Mouse (Mus musculus) kidney, adult 2 months (tissue): ENCODE measurements around the gene Cers5.

Experiments
- CTCF ChIP-seq: fragments of 200-500 bp; conservative IDR thresholded peaks from 2 replicates; pipeline ENCODE4 v1.5.1; 2011; ENCODE audit warnings: low read depth, mild to moderate bottlenecking, control low read depth, low read length, moderate library complexity, mixed read lengths; ENCODE audit not compliant: insufficient read depth, insufficient read length
- POLR2A ChIP-seq: fragments of 200-500 bp; IDR thresholded peaks from one replicate; pipeline ENCODE4 v1.6.1; 2011; ENCODE audit warnings: low read depth, low read length, control low read depth

DNA sequence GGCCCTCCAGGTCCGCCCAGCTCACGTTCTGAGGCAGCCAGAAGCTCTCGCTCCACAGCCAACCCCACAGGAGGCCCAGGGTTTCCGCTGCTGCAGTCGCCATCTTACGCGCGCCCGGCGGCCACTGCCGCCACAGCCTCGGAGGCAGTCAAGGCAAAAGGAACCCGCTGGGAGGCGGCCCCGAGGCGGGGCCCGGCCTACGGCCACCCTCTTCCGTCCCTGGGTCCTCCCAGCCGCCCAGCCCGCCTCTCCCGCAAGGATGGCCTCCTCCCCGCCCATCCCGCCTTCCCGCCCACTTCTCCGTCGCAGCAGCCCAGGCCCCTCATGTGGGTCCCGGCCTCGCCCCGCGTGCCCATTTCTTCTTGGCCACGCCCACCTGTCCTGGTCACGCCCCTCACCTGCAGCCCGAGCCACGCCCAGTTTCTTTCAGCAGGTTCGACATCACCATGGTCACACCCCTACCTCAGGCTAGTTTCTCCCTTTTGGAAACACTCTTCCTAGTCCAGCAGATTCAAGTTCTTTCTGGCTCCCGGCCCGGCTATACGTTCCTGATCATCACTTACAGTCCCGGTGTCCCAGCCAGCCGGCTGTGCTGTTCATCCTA, 306 bp downstream of the Cers5 start:
- TF ChIP-seq POLR2A (peak; percentile 90), CTCF (0 out of 2 replicates have a peak, but pooled peaks have one; percentile 5)
